Mouse (Mus musculus): Measurements from ENCODE around the gene BC004004. TPM values are rescaled to one million over a fixed set of nuclear protein-coding genes. Genes with fewer than 3 reads are reported as not detected.
A peak's percentile ranks its signal among the peaks of the same experiment; 100 is the strongest.
"Not testable (repeated sequence)": the region's sequence is repeated elsewhere in the genome, so short reads cannot be mapped to it uniquely, and the experiment has no call there.

The BC004004 gene
- total RNA-seq (2022) = 100 to 1,000 TPM; 107 to 140 (median 126) TPM

DNA sequence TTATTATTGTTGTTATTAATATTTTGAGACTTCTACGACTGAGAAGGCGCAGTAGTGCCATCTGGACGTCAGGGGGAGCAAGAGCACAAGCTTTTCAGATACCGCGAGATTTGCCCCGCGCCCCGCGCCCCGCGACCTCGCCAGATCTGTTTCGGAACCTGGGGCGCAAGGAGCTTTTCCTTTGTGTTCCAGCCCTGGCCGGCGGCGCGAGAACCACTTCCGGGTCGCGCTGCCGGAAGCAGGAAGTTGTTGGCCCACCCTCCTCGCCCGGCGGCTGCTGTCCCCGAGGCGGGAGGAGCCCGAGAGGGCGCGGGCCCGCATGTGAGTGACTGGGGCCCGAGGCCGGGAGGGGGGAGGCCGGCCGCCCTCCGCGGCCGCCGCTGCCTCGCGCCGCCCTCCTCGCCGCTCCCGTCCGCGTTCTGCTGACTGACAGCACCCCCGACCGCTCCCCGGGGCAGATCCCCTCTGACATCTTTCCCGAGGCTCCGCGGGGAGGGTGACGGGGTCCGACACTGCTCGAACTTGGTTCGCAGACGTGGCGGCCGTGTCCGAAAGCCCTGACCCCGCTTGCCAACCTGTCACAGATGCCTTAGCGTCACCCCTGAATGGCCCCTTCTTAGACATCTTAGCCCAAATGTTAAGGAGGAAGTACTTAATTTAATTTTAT lies at the start of gene BC004004:
Gene BC004004, plus strand, starts transcription at position 107 of the 667 bp plus-strand sequence.
- peak; percentile 94 to 97 for DNase-seq (ENCODE audit: low spot score in 2 of 2)

GRCm38 (mm10) chr17:29220631-29221030 lies 48.0 kb upstream of the BC004004 start:
- no peak for DNase-seq (ENCODE audit: low spot score in 2 of 2)

DNA sequence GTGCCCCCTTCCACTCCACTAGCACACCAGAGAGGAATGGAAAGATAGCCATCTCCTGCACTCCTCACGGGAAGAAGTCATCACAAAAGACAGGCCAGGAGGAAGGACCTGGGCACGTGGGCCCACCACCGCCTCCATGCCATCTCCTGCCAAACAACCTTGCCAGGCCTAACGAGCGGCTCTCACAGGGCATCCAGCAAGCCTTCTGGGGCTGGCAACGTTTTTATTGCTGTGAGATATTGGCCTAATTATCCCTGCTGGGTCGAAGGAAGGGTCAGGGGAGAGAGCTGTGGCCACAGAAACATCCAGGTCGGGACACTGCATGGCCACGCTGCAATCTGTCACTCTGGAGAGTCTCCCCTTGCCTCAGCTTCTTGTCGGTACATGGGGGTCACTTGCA lies 37.5 kb upstream of the BC004004 start:
- DNase-seq (ENCODE audit: low spot score in 2 of 2) = no peak

GRCm38 (mm10) chr17:29236111-29236510 lies 32.5 kb upstream of the BC004004 start:
- DNase-seq (ENCODE audit: low spot score in 2 of 2) = no peak

DNA sequence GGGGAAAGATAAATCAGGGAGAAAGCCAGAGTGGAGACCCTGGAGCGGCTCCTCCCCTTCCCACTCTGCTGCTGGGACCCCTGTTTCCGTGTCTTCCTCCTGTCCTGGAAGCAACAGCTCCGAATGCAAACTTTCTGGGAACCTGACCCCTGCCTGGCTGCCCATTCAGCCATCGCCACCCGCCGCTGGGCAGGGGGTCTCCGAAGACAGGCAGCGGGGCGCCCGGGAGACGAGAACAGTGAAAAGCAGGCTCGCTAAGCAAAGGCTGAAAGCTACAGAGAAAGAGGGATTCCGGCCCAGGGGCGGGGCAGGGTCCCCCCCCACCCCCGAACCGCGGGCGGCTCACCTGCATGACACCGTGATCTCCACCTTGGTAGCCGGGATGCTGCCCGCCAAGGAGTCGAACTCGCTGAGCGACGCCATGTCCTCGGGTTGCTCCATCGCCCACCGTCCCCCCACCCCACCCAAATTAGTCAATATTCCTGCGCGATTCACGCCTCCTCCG lies 31.3 kb upstream of the BC004004 start:
- DNase-seq (ENCODE audit: low spot score in 2 of 2) = no peak

DNA sequence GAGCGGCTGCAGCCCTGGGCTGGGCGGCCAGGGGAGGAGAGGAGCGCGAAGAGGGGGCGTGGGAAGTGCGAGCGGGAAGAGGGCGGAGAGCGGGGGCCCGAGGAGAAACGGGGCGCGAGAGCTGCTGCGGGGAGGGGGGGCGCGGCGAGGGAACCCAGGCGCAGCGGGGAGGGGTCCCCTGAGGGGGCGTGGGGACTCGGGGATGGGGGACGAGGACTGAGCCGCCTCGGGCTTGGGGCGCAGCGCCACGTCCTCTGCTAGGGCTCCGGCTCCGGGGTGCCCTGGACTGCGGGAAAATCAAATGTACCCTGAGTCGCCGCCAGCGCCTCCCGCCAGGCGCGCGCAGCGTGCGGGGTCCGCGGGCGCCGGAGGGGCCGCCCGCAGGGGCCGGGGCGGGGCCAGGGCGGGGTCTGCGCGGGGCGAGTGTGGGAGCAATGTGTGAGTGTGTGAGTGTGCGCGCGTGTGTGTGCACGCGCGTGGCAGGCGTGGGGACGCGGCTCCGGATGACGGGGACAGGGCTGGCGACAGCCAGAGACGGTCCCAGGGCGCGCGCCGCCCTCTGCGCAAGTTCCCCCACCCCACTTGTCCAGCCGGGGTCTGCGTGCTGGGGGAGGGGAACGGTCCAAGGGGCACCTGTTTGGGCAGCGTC lies 30.7 kb upstream of the BC004004 start, which contains the start of gene Cpne5:
Gene Cpne5, minus strand, starts transcription at position 396 of the 649 bp plus-strand sequence.
- DNase-seq (ENCODE audit: low spot score in 2 of 2) = no peak

GRCm38 (mm10) chr17:29238421-29238945 lies 30.1 kb upstream of the BC004004 start:
- no peak for DNase-seq (ENCODE audit: low spot score in 2 of 2)

GRCm38 (mm10) chr17:29244912-29245311 lies 23.7 kb upstream of the BC004004 start:
- no peak for DNase-seq (ENCODE audit: low spot score in 2 of 2)

- no peak for DNase-seq (ENCODE audit: low spot score in 2 of 2)
These were observed 22.9 kb upstream of the BC004004 start for GRCm38 (mm10) chr17:29245725-29246124.

DNA sequence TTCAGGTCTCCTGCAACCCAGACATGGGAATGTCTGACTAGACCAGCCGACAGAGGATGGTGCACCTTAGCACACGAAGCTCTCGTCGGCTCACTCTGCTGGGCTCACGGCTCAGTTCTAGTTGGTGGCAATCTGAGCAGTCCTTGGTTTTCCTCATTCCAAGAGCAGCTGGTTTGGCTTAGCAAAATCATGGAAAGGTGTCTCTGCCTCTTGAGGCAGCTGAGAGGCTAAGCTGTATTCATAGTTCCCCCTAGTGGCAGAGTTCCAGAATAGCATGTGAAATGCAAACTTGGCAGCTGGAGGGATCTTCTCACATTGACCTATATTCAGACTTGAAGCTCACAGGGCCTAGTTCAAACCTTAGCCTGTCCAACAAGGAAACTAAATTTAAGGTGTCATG lies 22.0 kb upstream of the BC004004 start:
- DNase-seq (ENCODE audit: low spot score in 2 of 2) = no peak

DNA sequence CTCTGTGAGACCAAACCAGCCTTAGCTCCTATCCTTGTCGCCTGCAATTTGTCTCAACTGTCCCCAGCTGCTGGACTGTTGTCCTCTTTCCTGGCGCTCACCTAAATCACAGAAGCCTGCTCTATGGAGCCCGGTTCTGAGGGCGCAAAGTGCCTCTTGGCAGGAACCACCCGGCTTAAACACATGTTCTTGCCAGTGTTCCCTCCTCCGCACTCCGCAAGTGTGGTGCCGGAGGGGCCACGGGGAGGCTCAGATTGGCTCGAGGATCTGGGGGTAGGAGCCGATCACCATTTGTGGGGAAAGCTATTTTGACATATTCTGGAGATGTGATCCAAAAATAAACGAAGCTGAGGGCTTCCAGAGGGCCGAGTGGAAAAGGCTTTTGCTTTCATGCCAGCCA lies 20.7 kb upstream of the BC004004 start:
- DNase-seq (ENCODE audit: low spot score in 2 of 2) = no peak

- DNase-seq (ENCODE audit: low spot score in 2 of 2) = no peak
These were observed 19.1 kb upstream of the BC004004 start for GRCm38 (mm10) chr17:29249512-29249911.

DNA sequence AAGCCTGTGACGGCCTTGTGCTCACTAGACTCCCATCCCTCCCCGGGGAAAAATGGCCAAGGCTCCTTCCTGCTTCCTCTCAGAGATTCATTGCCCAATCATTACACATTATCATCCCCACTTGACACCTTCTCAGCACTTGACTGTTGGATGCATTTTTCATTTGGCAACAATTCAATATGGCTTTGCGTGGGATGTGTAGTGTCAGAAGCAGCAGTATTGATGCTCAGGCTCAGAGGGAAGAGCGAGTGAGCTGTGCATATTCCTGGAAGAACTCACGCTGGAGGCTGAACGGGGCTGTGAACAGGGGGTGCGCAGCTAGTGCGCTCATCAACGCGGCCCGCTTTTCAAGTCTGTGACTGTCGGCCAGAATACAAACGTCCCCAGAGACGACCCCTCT lies 17.6 kb upstream of the BC004004 start:
- DNase-seq (ENCODE audit: low spot score in 2 of 2) = not testable (repeated sequence)

DNA sequence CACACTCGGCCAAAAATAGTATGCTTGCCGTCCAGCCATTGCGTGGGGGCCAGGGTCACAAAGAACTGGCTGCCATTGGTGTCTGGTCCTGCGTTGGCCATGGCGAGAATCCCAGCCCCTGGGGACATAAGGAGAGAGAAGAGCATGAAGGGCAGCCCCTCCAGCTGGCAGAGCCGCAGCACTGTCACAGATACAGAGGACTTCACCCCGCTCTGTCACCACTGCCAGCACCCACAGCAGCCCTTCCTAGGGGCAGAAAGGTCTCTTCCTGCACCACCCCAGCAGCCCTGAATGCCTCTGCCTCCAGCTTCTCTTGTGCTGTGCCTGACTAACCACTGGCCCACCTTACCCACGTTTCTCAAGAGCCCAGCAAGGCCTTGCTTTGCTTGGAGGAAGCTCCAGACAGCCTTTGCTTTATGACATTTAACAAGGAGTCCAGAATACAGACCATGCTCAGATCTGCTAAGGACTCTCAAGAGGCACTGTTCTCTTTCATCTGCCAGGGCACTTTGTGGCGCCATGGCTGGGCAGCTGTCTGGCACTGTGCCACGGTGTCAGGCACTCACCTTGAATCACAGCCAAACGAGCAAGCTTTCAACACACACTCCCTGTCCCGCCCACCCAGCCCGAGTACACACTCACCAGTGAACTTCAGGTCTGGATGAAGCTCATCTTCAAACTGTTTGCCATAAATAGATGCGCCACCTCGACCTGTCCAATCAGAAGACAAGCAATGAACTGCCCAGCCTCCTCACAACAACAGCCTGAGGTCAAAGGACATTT lies 16.8 kb upstream of the BC004004 start:
- DNase-seq (ENCODE audit: low spot score in 2 of 2) = no peak

DNA sequence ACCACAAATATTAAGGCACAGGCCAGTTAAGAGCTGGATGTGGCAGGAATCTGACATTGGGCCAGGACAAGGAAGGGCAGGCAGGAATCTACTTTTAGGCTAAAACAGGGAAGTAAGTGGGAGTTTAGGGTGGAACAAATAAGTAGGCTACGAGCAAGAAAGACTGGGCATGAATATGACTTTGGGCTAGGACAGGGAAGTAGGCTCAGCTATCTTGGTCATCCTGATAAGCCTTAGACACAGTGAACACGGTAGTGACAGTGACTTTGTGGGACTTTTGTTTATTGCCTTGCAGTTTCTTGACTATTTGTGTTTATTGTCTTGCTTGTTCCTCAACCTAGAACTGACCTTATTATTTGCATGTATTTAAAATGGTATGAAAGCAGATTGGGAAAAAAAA lies 15.4 kb upstream of the BC004004 start:
- no peak for DNase-seq (ENCODE audit: low spot score in 2 of 2)

- DNase-seq (ENCODE audit: low spot score in 2 of 2) = no peak
These were observed 14.9 kb upstream of the BC004004 start for GRCm38 (mm10) chr17:29253684-29254083.

DNA sequence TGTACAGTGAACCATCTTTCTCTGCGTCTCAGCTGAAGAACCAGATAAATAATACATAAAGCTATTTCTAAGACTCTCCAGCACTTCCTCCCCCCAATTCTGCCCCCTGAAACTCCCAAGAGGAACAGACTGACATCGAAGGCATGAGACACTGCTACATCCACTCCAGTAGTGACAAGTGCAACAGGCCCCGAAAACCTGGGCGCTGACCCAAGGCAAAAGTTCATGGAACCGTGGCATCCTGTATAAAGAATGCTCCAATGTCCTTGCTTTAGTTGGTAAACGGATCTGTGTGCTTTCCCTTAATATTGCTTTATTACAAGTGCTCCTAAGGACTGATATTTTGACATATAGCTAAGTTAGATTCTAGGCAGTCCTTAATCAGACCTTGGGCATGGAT lies 13.8 kb upstream of the BC004004 start:
- not testable (repeated sequence) for DNase-seq (ENCODE audit: low spot score in 2 of 2)

DNA sequence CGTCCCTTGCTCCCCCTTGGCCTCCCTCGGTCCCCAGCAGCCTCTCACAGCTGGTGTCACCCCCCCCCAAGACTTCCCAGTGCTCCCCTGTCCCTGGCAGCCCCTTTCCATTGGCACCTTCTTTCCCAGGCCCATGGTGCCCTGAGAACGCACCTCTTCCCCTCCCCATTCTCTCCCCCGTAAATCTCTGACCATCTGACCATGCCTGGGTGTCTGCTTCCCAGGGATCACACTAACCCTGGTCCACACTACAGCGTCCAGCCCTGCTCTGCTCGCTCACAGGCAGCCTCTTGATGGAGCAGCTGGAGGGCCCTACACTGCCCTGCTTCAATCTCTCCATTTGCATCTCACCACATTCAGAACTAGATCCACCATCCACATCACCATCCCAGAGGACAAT lies 12.1 kb upstream of the BC004004 start:
- no peak for DNase-seq (ENCODE audit: low spot score in 2 of 2)

DNA sequence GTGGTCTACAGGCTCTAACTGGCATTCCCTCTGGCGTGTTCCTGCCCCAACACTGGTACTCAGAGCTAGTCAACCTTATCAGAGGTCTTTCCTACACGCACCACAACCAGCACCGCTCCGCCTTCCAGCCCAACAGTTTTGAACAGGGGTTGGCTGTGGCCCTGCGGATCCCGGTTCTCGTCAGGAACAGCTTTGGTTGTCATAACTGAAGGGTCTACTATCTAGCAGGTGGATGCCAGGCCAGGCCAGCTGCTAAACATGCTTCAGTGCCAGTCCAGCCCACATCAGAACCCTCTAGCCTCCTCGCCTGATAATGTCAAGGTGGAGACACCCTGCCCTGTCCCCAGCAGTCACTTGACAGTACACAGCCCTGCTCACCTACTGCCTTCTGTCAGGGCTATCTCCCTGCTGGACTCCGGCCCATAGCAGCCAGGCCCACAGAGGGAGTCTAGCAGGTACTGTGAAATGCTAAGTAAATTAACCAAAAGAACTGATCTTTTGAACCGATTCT lies 11.5 kb upstream of the BC004004 start:
- no peak for DNase-seq (ENCODE audit: low spot score in 2 of 2)

GRCm38 (mm10) chr17:29258025-29258558 lies 10.5 kb upstream of the BC004004 start:
- no peak for DNase-seq (ENCODE audit: low spot score in 2 of 2)

DNA sequence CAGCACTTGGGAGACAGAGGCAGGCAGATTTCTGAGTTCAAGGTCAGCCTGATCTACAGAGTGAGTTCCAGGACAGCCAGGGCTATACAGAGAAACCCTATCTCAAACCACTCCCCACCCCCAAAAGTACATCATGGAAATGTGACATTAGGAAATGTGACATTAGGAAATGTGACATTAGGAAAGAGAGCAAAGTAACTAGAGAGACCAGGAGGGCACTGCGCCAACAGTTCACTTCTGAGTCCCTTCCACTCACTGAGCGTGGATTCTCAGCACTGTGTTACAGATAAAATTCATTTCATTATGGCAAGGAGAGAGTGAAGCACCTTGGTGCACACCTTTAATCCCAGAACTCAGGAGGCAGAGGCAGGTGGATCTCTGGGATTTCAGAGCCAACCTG lies 9.7 kb upstream of the BC004004 start:
- no peak for DNase-seq (ENCODE audit: low spot score in 2 of 2)

Measured in gastrocnemius, adult 8-10 months (tissue).